Mouse (Mus musculus) liver, embryonic 14.5 days (tissue): Measurements from ENCODE around the gene Gnb2. TPM values are rescaled to one million over a fixed set of nuclear protein-coding genes. Genes with fewer than 3 reads are reported as not detected.

Source experiments
- ATAC-seq: fragments of 200-750 bp; cut with Nextera tagmentation; 2 replicates; pipeline ENCODE4 v1.8.0; 2017; ENCODE audit warnings: moderate number of reproducible peaks, mild to moderate bottlenecking, moderate library complexity; ENCODE audit not compliant: insufficient read depth
- DNase-seq, 3 experiments: peaks; one replicate each; pipeline ENCODE4 v3.0.0-alpha.2; 2012 to 2013; ENCODE audit warnings: low read depth in 3 of 3, low spot score in 3 of 3
- H3K27ac ChIP-seq: fragments of 300-500 bp; sonication (generic); 2 replicates; pipeline ENCODE4 v1.5.1; 2014; ENCODE audit warnings: moderate library complexity, mild to moderate bottlenecking, control low read depth, inconsistent platforms
- H3K27me3 ChIP-seq: fragments of 300-500 bp; sonication (generic); 2 replicates; pipeline ENCODE4 v1.6.1; 2014; ENCODE audit warnings: mild to moderate bottlenecking, low read length, moderate library complexity; ENCODE audit not compliant: control insufficient read depth, insufficient read depth
- H3K36me3 ChIP-seq: fragments of 300-500 bp; sonication (generic); replicated peaks from 2 replicates; pipeline ENCODE4 v1.6.1; 2014; ENCODE audit warnings: low read depth; ENCODE audit not compliant: control insufficient read depth, insufficient read depth
- H3K4me1 ChIP-seq, 2 experiments: fragments of 200-500 bp in 1 of 2; fragments of 300-500 bp in 1 of 2; sonication (generic) in 1 of 2; replicated peaks; 2 replicates each; pipeline ENCODE4 v1.6.1; 2012 to 2014; ENCODE audit warnings: antibody characterized with exemption in 1 of 2, inconsistent platforms in 1 of 2, low read length in 1 of 2; ENCODE audit not compliant: control insufficient read depth in 2 of 2, insufficient read depth in 2 of 2
- H3K4me2 ChIP-seq: fragments of 300-500 bp; sonication (generic); 2 replicates; pipeline ENCODE4 v1.6.1; 2014; ENCODE audit warnings: low read depth, mild to moderate bottlenecking, control low read depth, moderate library complexity
- H3K4me3 ChIP-seq, 2 experiments: fragments of 200-500 bp in 1 of 2; fragments of 300-500 bp in 1 of 2; sonication (generic) in 1 of 2; 2 replicates each; pipeline ENCODE4 v1.5.1; 2012 to 2014; ENCODE audit warnings: low read depth in 2 of 2, low read length in 2 of 2, mild to moderate bottlenecking in 2 of 2, control low read depth in 1 of 2, inconsistent platforms in 1 of 2, moderate library complexity in 1 of 2; ENCODE audit not compliant: insufficient read depth in 1 of 2
- H3K9ac ChIP-seq: fragments of 300-500 bp; sonication (generic); replicated peaks from 2 replicates; pipeline ENCODE4 v1.6.1; 2014; ENCODE audit warnings: mild to moderate bottlenecking, control low read depth, moderate library complexity
- H3K9me3 ChIP-seq: fragments of 300-500 bp; sonication (generic); 2 replicates; pipeline ENCODE4 v1.6.1; 2016; ENCODE audit warnings: low read length, mixed read lengths; ENCODE audit not compliant: control insufficient read depth
- CTCF ChIP-seq: IDR thresholded peaks from 2 replicates; pipeline ENCODE4 v1.5.1; 2016; ENCODE audit warnings: antibody characterized with exemption, low read depth, control low read depth
- EP300 ChIP-seq: IDR thresholded peaks from 2 replicates; pipeline ENCODE4 v1.6.1; 2016; ENCODE audit warnings: antibody characterized with exemption, low read depth
- WGBS: fragments of 180-500 bp; shearing (Covaris S2); extraction: QIAGEN DNeasy Blood & Tissue Kit; methylation state at CpG from one replicate; pipeline ENCODE4 v1.1.7; 2014; ENCODE audit not compliant: insufficient replicate concordance; 5-methylcytosine and 5-hydroxymethylcytosine counted together
- polyA plus RNA-seq, 2 experiments: library from polyadenylated mRNA; depleted of rRNA in 1 of 2; stranded (reverse) in 1 of 2; unstranded in 1 of 2; fragments of >200 nt; fragmentation: Nextera tagmentation in 1 of 2; extraction: Ambion mirVana in 1 of 2; gene quantifications; 2 replicates each; pipeline versions ENCODE4 v1.2.1 to v1.2.3; 2012 to 2014

Gnb2 gene
- polyA plus RNA-seq, 2 experiments, result 151 to 211 TPM

GRCm38 (mm10) chr5:137523396-137524250 lies 9.7 kb downstream of the Gnb2 start:
- TF ChIP-seq EP300 (no peak), CTCF (no peak)
- WGBS, result 80% methylated on average over 25 of the region's 25 CpGs
- no peak overlapping the region for H3K27ac ChIP-seq
- peaks cover 0 to 3% of the 10 kb centered on the region in 2 experiments; a peak in 2 of 4 replicates for H3K4me1 ChIP-seq
- no peak overlapping the region for H3K4me2 ChIP-seq
- no peak for ATAC-seq
- no peaks in the 10 kb centered on the region for H3K27me3 ChIP-seq
- H3K9me3 ChIP-seq, result no peaks in the 10 kb centered on the region
- H3K36me3 ChIP-seq, result peaks cover 45% of the 10 kb centered on the region
- DNase-seq, result no peak
- H3K4me3 ChIP-seq, result no peak overlapping the region
- H3K9ac ChIP-seq, result no peak overlapping the region

- Histone ChIP-seq H3K9me3 (no peaks in the 10 kb centered on the region), H3K4me2 (no peak overlapping the region), H3K4me3 (no peak overlapping the region), H3K4me1 (peaks cover 0 to 3% of the 10 kb centered on the region in 2 experiments; a peak in 2 of 4 replicates), H3K27ac (no peak overlapping the region), H3K36me3 (peaks cover 36% of the 10 kb centered on the region), H3K27me3 (no peaks in the 10 kb centered on the region), H3K9ac (no peak overlapping the region)
- DNase-seq (no peak), ATAC-seq (no peak)
- TF ChIP-seq CTCF (peak; percentile 13; the same call in 1 of the 2 replicates), EP300 (no peak)
- WGBS, result 83% methylated on average over 11 of the region's 11 CpGs
Observed at GRCm38 (mm10) chr5:137522711-137523110, 10.6 kb downstream of the Gnb2 start.

GRCm38 (mm10) chr5:137521861-137522260 lies 11.4 kb downstream of the Gnb2 start:
- Histone ChIP-seq H3K4me3 (no peak overlapping the region), H3K27ac (no peak overlapping the region), H3K27me3 (no peaks in the 10 kb centered on the region), H3K4me1 (peaks cover 0 to 3% of the 10 kb centered on the region in 2 experiments; a peak in 2 of 4 replicates), H3K36me3 (peaks cover 29% of the 10 kb centered on the region), H3K4me2 (no peak overlapping the region), H3K9ac (no peak overlapping the region), H3K9me3 (no peaks in the 10 kb centered on the region)
- DNase-seq (no peak), ATAC-seq (no peak)
- WGBS, result 64% methylated on average over 9 of the region's 9 CpGs
- no peak for TF ChIP-seq EP300
- no peak for TF ChIP-seq CTCF

GRCm38 (mm10) chr5:137519691-137520550 lies 13.4 kb downstream of the Gnb2 start:
- H3K4me3 ChIP-seq, result no peak overlapping the region
- 86% methylated on average over 27 of the region's 27 CpGs for WGBS
- no peak overlapping the region for H3K9ac ChIP-seq
- no peak for ATAC-seq
- H3K36me3 ChIP-seq, result peaks cover 29% of the 10 kb centered on the region
- no peak overlapping the region for H3K27ac ChIP-seq
- TF ChIP-seq CTCF (no peak), EP300 (no peak)
- no peak overlapping the region for H3K4me2 ChIP-seq
- DNase-seq, result no peak
- no peaks in the 10 kb centered on the region for H3K4me1 ChIP-seq
- no peaks in the 10 kb centered on the region for H3K27me3 ChIP-seq
- no peaks in the 10 kb centered on the region for H3K9me3 ChIP-seq

- 72% methylated on average over 5 of the region's 5 CpGs for WGBS
- TF ChIP-seq CTCF (peak; percentile 83), EP300 (no peak)
- ATAC-seq, result no peak
- no peaks in the 10 kb centered on the region for H3K9me3 ChIP-seq
- H3K4me2 ChIP-seq, result no peak within 1 kb of the TSS
- H3K4me1 ChIP-seq, result no peaks in the 10 kb centered on the region
- no peak within 1 kb of the TSS for H3K27ac ChIP-seq
- peaks cover 21% of the 10 kb centered on the region for H3K36me3 ChIP-seq
- no peak for DNase-seq
- H3K4me3 ChIP-seq, result no peak within 1 kb of the TSS
- no peaks in the 10 kb centered on the region for H3K27me3 ChIP-seq
- H3K9ac ChIP-seq, result no peak within 1 kb of the TSS
Observed at GRCm38 (mm10) chr5:137518436-137518835, 14.9 kb downstream of the Gnb2 start, which contains the start of gene Gigyf1. Gigyf1 (plus strand) TSS chr5:137518548.
